Mouse (Mus musculus): Measurements from ENCODE around the gene Olfr1113. TPM values are rescaled to one million over a fixed set of nuclear protein-coding genes. Genes with fewer than 3 reads are reported as not detected.
"Not testable (repeated sequence)": the region's sequence is repeated elsewhere in the genome, so short reads cannot be mapped to it uniquely, and the experiment has no call there.

Gene Olfr1113
- not detected in 2 replicates for polyA plus RNA-seq (2012; ENCODE audit: insufficient read depth, insufficient read length, missing spikeins)

GRCm38 (mm10) chr2:87208670-87209069 is at the start of gene Olfr1113:
Olfr1113 (plus strand) TSS chr2:87208970.
- no peak for TF ChIP-seq CTCF (IDR thresholded peaks at IDR 0.05; ENCODE audit: low read depth, low read length)
- TF ChIP-seq POLR2A (IDR thresholded peaks at IDR 0.05; ENCODE audit: borderline replicate concordance, low read depth, low read length) = no peak
- no peaks in the 10 kb centered on the region for H3K4me1 ChIP-seq (ENCODE audit: control insufficient read depth, insufficient read depth, low read length)
- H3K27ac ChIP-seq (ENCODE audit: insufficient read depth, low read depth, low read length) = no peak within 1 kb of the TSS
- no peak within 1 kb of the TSS for H3K4me3 ChIP-seq (ENCODE audit: insufficient read depth, low read length)

- H3K4me1 ChIP-seq (ENCODE audit: control insufficient read depth, insufficient read depth, low read length); H3K27ac ChIP-seq (ENCODE audit: insufficient read depth, low read depth, low read length); H3K4me3 ChIP-seq (ENCODE audit: insufficient read depth, low read length): not testable (repeated sequence)
Measured at GRCm38 (mm10) chr2:87167731-87168130, 41.0 kb upstream of the Olfr1113 start.

- Histone ChIP-seq H3K4me3 (ENCODE audit: insufficient read depth, low read length) (no peak within 1 kb of the TSS), H3K27ac (ENCODE audit: insufficient read depth, low read depth, low read length) (no peak within 1 kb of the TSS), H3K4me1 (ENCODE audit: control insufficient read depth, insufficient read depth, low read length) (no peaks in the 10 kb centered on the region)
- TF ChIP-seq CTCF (IDR thresholded peaks at IDR 0.05; ENCODE audit: low read depth, low read length) = no peak
- no peak for TF ChIP-seq POLR2A (IDR thresholded peaks at IDR 0.05; ENCODE audit: borderline replicate concordance, low read depth, low read length)
Measured at GRCm38 (mm10) chr2:87187498-87187897, 21.3 kb upstream of the Olfr1113 start, which contains the start of gene Olfr1112. Olfr1112 (plus strand) TSS chr2:87187798.

GRCm38 (mm10) chr2:87247713-87248112 is 38.9 kb downstream of the Olfr1113 start, which contains the start of gene Olfr1115:
Olfr1115 (plus strand) TSS chr2:87248013.
- H3K27ac ChIP-seq (ENCODE audit: insufficient read depth, low read depth, low read length) = no peak within 1 kb of the TSS
- H3K4me1 ChIP-seq (ENCODE audit: control insufficient read depth, insufficient read depth, low read length) = no peaks in the 10 kb centered on the region
- H3K4me3 ChIP-seq (ENCODE audit: insufficient read depth, low read length) = no peak within 1 kb of the TSS
- TF ChIP-seq CTCF (IDR thresholded peaks at IDR 0.05; ENCODE audit: low read depth, low read length) (no peak), POLR2A (IDR thresholded peaks at IDR 0.05; ENCODE audit: borderline replicate concordance, low read depth, low read length) (no peak)

Other genes starting within 250 kb of the Olfr1113 start
- not detected in 2 replicates for gene Olfr1099, start 248.3 kb upstream of the Olfr1113 start, polyA plus RNA-seq (2012; ENCODE audit: insufficient read depth, insufficient read length, missing spikeins)
- not detected in 2 replicates for gene Olfr1100, start 229.0 kb upstream of the Olfr1113 start, polyA plus RNA-seq (2012; ENCODE audit: insufficient read depth, insufficient read length, missing spikeins)
- gene Olfr1101, start 217.7 kb upstream of the Olfr1113 start, polyA plus RNA-seq (2012; ENCODE audit: insufficient read depth, insufficient read length, missing spikeins) = not detected in 2 replicates
- not detected in 2 replicates for gene Olfr1102, start 210.6 kb upstream of the Olfr1113 start, polyA plus RNA-seq (2012; ENCODE audit: insufficient read depth, insufficient read length, missing spikeins)
- gene Olfr1104, start 181.9 kb upstream of the Olfr1113 start, polyA plus RNA-seq (2012; ENCODE audit: insufficient read depth, insufficient read length, missing spikeins) = not detected in 2 replicates
- gene Olfr1105, start 172.4 kb upstream of the Olfr1113 start, polyA plus RNA-seq (2012; ENCODE audit: insufficient read depth, insufficient read length, missing spikeins) = not detected in 2 replicates
- not detected in 2 replicates for gene Olfr1106, start 156.7 kb upstream of the Olfr1113 start, polyA plus RNA-seq (2012; ENCODE audit: insufficient read depth, insufficient read length, missing spikeins)
- not detected in 2 replicates for gene Olfr1107, start 133.2 kb upstream of the Olfr1113 start, polyA plus RNA-seq (2012; ENCODE audit: insufficient read depth, insufficient read length, missing spikeins)
- gene Olfr1109, start 113.0 kb upstream of the Olfr1113 start, polyA plus RNA-seq (2012; ENCODE audit: insufficient read depth, insufficient read length, missing spikeins) = 0.33 TPM in 1 of 2 replicates, not detected in the other
- gene Olfr259, start 94.4 kb upstream of the Olfr1113 start, polyA plus RNA-seq (2012; ENCODE audit: insufficient read depth, insufficient read length, missing spikeins) = not detected in 2 replicates
- not detected in 2 replicates for gene Olfr1110, start 68.7 kb upstream of the Olfr1113 start, polyA plus RNA-seq (2012; ENCODE audit: insufficient read depth, insufficient read length, missing spikeins)
- not detected in 2 replicates for gene Olfr1111, start 56.3 kb upstream of the Olfr1113 start, polyA plus RNA-seq (2012; ENCODE audit: insufficient read depth, insufficient read length, missing spikeins)
- not detected in 2 replicates for gene Olfr1112, start 21.2 kb upstream of the Olfr1113 start, polyA plus RNA-seq (2012; ENCODE audit: insufficient read depth, insufficient read length, missing spikeins)
- not detected in 2 replicates for gene Olfr1115, start 39.0 kb downstream of the Olfr1113 start, polyA plus RNA-seq (2012; ENCODE audit: insufficient read depth, insufficient read length, missing spikeins)
- gene Olfr1116, start 58.6 kb downstream of the Olfr1113 start, polyA plus RNA-seq (2012; ENCODE audit: insufficient read depth, insufficient read length, missing spikeins) = not detected in 2 replicates
- not detected in 2 replicates for gene Olfr1118, start 98.6 kb downstream of the Olfr1113 start, polyA plus RNA-seq (2012; ENCODE audit: insufficient read depth, insufficient read length, missing spikeins)
- not detected in 2 replicates for gene Olfr1120, start 145.8 kb downstream of the Olfr1113 start, polyA plus RNA-seq (2012; ENCODE audit: insufficient read depth, insufficient read length, missing spikeins)
- not detected in 2 replicates for gene Olfr1121, start 160.9 kb downstream of the Olfr1113 start, polyA plus RNA-seq (2012; ENCODE audit: insufficient read depth, insufficient read length, missing spikeins)
- not detected in 2 replicates for gene Olfr1122, start 176.9 kb downstream of the Olfr1113 start, polyA plus RNA-seq (2012; ENCODE audit: insufficient read depth, insufficient read length, missing spikeins)
- not detected in 2 replicates for gene Olfr1123, start 207.7 kb downstream of the Olfr1113 start, polyA plus RNA-seq (2012; ENCODE audit: insufficient read depth, insufficient read length, missing spikeins)
- gene Olfr1124, start 221.3 kb downstream of the Olfr1113 start, polyA plus RNA-seq (2012; ENCODE audit: insufficient read depth, insufficient read length, missing spikeins) = not detected in 2 replicates
- not detected in 2 replicates for gene Olfr1126, start 245.0 kb downstream of the Olfr1113 start, polyA plus RNA-seq (2012; ENCODE audit: insufficient read depth, insufficient read length, missing spikeins)